Mouse (Mus musculus): ENCODE data around the gene Mapk10. TPM values are rescaled to one million over a fixed set of nuclear protein-coding genes. Genes with fewer than 3 reads are reported as not detected.
"Not testable (repeated sequence)": the region's sequence is repeated elsewhere in the genome, so short reads cannot be mapped to it uniquely, and the experiment has no call there.

Mapk10 gene
- total RNA-seq, 2 experiments from 2014 or later = 28.0 to 28.9 TPM

DNA sequence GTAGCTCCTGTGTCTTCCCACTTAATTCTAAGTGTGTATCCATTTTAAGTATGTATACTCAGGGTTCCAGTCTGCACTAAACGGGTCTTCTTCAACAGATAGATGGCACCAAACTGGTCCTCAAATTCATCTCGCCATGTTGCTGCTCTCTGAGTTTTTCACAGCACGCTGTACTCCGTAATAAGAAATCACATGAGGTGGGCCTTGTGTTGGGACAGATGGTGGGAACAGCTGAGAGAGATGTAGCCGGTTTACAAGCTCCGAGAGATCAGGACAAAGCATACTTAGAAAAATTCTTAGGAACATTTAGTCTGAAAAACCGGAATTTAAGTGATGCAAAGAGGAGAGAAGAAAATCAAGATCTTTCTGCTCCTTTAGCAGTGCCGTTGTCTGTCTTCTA lies 257.7 kb downstream of the Mapk10 start:
- DNase-seq = no peak

DNA sequence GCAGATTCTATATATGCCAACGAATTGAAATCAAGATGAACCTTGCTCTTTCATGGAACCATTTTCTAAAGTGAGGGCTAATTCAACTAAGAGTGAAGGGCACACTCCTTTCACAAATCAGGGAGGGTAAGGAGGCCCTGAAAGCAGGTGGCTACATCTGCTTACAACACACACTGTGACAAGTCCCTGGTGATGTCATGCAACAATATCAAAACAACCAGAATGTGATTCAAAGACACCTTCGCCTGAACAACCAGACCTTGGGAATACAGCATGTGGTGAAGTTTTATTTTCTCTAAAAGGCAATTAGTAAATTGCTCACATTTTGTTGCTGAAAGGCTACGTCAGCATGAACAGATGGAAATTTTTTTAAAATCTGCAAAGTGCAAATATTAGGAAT lies 258.2 kb downstream of the Mapk10 start:
- DNase-seq = no peak

DNA sequence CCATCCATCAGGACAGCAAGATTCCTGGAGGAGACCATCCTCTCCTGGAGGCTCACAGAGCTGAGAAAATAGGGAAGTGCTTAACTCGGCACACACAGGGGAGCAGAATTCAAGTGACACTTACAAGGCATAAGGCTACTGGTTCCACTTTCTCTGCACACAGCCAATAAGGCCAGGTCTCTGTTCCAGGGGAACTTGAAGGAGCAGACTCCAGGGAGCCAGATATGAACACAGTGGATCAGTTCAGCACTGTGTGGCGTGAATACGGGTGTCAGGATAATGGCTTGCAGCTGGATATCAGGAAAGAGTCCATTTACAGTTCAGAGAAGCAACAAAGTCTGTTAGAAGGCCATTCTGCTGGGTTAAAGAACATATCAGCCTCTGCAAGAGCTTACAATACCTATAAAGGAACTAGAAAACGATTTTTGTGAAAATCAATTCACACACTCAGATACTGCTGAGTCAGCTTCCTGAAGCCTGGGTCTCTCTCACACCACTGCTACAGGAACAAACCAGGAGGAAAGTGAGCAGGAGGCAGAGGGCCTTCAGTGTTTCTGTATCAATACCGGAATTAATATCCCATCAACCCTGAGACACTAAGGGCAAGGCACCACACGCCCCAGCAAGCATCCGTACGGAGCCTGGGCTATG lies 263.9 kb downstream of the Mapk10 start:
- DNase-seq = peak; percentile 17

DNA sequence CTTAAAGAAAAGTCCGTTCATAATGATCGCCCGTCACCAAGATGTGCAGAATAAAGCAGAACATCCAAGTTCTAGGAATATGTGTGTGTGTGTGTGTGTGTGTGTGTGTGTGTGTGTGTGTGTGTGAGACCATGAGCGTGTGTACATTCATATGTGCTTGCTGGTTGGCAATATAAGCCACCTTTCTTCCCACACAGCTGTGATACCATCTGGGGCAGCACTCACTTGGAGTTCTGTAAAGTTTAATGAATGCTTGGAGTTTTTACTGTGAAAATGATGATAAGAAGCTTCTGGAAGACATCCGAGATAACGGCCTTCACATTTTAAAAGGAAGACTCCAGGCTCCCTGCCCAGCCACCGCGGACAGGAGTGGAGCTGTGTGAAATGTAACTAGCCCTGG lies 264.5 kb downstream of the Mapk10 start:
- DNase-seq = no peak

DNA sequence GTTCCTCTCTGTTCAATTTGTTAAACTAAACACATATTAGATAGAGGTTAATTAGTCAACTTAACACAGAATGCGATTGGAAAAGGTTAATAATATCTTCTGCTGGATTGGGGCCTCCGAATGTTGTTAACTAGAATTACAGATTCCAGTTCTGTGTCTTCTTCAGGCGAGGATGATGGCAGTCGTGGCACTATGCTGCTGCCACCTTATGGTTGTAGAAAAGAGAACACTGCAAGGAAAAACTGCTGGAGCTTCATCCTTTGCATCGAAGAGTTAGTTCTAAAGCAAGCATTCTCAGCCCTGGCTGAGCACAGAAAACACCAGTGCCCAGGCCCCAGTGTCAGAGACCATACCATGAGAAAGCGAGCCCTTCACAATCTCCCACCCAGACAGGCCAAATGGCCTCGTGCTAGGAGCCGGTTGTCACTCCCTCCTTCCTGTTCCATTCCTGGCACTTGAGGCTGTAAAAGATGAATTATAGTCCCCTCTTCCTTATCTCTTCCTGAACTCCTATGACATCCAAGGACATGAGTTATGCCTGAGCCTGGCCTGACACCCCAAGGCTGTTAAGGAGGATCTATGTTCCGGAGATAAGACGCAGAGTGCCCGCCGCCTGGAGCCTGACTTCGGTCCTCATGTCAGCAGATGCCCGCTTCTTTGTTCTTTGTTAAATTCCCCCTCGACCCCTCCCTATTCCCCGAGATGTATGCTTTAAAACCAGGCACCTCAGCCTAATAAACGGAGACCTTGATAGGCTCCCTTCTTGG lies 267.1 kb downstream of the Mapk10 start:
- DNase-seq = not testable (repeated sequence)

DNA sequence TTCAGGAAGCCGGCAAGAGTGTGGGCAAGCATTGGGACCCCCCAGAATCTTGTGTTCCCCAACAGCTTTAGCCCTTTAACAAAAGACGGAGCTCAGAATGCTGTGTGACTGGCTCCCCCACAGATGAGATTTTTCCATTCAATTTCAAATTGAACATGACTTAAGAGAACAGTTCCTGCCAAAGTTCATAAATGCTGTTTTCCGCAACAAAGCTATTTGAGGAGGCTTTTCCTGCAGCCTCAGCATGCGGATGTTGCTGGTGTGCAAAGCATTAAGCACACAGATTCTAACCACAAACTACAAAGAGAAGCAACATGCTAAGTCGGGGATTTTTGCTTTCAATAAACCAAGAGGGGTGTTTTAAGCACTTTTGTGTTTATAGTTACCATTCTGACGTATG lies 281.0 kb downstream of the Mapk10 start:
- no peak for DNase-seq

DNA sequence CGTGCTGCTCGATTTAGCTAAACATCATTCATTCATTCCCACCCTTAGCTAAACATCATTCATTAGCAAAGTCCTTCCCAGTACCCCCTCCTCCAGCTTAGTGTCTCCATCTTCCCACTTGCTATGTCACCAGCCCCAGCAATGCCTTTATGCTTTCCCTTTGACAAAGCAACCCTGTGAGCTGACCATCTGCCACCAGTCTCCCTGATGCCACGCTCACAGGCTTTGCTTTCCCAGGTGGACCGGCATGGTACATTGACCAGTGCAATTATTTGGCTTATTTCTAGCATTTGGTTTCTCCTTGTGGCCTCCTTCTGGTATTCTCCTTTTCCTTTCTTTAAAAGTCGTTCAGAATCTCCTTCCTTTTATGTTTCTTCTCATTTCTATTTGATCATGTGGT lies 284.3 kb downstream of the Mapk10 start:
- no peak for DNase-seq

DNA sequence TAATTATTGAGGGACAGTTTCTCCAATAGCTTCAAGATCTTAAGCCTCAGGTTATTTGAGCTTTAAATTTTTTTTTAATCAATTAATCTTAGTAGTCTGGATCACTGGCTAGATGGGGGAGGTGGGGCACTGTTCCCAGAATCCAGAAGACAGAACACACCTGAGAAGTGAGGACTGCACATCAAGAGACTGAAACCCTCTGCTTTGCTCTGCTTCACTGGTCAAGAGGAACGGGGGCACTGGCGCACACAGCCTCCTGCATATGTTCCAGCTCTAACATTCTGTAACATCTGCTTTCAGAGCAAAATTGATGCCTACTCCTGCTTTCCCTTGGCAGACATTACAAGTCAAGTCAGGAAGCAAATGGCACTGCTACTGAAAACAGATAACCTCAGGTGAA lies 290.9 kb downstream of the Mapk10 start:
- DNase-seq = no peak

DNA sequence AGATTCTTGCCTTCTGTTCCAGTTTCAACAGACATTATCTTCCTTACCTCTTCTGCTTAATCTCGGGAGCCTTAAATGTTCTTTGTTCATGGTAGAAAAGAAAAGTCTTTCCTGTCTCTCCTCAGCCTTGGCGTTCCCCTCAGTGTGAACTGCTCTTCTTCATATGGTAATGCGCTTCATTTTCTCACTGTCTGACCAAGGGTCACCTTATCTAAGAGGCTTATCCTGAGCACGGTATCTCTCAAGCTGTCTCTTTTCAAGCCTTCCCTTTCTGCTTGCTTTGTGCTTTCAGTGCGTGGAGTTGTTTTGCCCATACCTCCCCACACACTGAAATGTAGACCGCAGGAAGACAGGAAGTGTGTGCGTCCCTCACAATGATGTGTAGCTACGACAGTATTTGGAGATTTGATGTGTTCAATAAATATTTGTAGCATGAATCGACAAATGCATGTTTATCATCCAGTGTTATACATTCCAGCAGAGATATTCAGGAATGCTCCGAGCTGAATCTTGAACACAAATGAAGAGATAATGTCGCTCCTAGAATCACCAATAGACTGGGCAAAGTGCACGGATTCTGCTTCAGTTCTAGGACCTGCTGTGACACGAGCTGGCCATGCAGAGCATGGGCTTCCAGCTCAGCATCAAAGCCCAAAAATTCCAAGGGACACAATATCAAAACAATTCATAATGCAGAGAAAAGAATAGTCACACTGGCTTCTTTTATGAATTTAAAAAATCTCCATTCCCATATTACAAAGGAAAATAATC lies 305.5 kb downstream of the Mapk10 start:
- no peak for DNase-seq

DNA sequence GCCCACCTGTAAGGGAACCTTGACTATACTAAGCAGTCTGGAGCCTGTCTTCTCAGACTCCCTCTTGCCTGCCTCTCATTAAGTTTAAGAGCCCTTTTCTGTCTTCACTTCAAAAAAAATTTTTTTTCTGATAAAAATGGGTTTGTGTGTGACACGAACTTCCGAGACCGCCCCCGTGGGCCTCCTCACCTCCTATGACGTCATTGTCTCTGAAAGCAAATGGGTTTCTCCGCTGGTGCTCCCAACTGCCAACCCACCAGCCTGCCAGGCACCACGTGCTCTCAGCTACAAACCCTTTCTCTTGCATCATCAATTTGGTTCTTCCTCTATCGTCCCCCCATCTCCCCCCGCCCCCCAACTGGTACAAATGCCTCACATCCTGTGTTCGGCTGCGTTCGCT lies 307.1 kb downstream of the Mapk10 start:
- no peak for DNase-seq

DNA sequence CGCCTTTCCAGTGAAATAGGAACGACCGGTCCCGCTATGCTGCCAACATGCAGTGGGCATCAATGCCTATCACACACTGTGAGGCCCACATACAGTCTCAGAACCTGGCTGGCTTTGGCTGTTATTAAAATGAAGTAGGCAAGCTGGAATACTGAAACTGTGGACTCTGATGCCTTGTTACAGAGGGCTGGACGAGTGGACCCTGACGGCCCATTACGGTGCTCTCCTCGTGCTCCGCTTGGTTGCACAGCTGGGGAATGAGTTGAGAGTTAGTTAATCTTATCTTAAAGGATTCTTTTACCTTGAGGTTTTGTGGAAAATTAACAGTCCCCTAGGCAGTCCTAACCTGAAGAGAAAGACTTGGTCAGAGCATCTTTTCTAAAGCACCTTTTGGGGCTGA lies 307.6 kb downstream of the Mapk10 start:
- DNase-seq = no peak

DNA sequence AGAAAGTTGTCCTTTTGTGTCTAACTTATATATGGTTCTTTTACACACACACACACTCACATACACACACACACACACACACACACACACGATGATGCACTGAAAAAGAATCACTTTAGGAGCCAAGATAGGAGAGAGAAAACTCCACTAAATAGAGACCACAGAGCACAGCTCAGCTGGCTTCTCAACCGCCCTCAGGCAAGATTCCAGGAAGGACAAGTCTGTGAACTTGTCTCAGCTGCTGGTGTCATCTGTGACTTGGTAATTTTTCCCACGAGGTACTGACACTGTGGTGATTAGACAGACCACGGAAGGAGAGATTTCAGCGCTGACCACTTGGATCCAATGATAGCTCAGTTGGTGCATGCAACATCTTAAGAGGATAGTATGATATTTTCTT lies 310.0 kb downstream of the Mapk10 start:
- no peak for DNase-seq

DNA sequence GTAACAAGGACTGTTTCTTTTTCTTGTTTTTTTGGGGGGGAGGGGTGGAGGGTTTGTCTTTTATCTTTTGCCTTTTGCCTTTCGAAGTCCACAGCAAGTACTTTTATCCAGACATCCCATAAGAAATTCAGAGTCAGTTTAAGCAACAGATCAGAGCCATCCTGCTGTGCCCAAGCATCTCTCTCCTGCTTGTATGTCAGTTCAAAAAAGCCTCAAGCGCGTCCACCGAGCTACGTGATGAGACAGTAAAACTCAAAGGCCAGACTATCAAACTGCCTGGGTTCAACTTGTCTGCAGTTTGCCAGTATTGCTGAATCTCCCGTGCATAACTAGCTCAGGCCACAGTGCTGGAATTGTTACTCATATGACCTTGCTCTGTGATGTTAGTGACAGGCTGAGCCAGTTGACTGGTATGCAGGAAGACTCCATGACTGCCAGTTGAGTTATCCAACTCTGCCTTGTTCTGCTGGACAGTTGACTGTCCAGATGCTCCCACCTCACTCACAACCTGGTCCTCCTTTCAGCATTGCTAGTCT lies 311.4 kb downstream of the Mapk10 start:
- no peak for DNase-seq

DNA sequence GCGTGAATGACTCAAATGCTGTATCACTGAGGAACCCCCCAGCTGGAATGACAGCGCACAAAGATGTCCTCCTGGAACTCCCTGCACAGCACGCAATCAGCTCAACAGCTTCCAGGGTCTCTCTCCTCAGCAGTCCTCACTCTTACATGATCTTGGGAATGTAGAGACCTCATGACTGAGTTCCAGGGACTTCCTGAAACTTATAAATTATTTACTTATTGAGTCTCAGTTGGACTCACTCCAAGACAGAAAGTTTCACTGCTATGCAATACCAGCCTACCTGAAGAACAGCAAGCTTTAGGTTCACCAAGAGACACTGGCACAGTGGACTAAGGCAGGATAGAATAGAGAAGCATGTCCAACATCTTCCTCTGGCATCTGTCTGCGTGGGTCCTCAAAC lies 312.8 kb downstream of the Mapk10 start:
- DNase-seq = no peak

DNA sequence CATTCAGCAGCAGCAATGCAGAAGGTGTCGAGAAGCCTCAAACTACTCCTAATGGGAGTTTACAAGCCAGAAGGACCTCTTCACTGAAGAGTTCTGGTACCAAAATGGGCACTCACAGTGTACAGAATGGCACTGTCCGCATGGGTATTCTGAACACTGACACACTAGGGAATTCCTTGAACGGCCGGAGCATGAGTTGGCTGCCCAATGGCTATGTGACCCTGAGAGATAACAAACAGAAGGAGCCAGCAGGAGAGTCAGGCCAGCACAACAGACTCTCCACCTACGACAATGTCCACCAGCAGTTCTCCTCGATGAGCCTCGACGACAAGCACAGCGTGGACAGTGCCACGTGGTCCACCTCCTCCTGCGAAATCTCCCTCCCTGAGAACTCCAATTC lies 318.9 kb downstream of the Mapk10 start:
- DNase-seq = no peak

DNA sequence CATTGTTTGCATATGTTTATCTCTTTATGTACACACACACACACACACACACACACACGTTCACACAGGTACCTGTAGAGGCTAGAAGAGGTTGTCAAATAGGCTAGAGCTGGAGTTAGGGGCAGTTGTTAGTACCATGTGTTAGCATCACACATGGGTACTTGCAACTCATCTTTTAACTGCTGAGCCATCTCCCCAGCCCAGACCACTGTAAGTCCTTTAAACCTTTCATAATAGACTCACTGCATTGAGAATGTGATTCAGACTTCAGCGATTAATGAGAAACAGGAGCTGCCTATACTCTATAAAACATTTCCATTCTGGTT lies 322.0 kb downstream of the Mapk10 start:
- no peak for DNase-seq

DNA sequence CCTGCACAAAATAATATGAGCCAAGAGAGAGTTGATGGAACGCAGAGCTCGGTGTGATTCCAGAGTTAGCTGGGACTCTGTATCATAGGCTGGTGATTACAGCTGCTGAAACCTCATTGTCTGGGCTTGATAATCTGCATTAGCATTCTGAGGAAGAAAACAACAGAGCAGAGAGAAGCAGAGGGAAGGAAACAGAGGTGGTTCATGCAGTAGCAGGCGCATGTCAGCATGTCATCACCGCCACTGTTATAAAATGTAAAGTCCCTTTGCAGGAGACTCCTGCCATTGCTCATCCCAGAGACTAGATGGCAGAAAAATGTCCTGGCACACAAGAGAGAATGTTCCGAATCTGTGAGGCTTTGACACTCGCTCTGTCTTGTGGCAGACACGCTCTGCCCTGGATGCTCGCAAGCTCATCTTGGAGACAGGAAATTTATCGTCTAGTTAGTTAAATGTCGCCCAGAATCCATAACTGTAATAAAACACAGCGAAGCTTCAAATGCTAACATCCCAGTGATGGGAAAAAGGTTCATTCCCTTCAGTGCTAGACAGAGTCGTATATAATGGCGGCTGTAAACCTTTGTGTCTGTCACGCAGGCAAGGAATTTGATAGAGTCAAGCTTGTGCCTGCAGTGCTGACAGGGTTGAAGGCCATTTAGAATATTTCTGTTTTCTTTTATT lies 322.5 kb downstream of the Mapk10 start:
- DNase-seq = no peak

DNA sequence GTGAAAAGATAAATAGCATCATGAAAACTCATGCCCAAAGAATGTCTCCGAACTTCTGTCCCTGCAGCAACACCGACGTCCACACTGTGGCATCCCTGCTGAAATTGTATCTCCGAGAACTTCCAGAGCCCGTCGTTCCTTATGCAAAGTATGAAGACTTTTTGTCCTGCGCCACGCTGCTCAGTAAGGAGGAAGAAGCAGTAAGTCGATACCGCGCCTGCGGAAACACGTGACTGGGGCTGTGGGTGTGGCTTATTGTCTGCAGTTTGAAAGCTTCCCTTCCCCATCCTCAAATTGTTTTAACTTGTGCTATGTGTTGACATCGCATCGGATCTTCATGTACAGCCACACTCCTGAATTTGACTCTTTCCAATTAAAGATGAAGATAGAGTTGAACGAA lies 335.5 kb downstream of the Mapk10 start:
- no peak for DNase-seq

DNA sequence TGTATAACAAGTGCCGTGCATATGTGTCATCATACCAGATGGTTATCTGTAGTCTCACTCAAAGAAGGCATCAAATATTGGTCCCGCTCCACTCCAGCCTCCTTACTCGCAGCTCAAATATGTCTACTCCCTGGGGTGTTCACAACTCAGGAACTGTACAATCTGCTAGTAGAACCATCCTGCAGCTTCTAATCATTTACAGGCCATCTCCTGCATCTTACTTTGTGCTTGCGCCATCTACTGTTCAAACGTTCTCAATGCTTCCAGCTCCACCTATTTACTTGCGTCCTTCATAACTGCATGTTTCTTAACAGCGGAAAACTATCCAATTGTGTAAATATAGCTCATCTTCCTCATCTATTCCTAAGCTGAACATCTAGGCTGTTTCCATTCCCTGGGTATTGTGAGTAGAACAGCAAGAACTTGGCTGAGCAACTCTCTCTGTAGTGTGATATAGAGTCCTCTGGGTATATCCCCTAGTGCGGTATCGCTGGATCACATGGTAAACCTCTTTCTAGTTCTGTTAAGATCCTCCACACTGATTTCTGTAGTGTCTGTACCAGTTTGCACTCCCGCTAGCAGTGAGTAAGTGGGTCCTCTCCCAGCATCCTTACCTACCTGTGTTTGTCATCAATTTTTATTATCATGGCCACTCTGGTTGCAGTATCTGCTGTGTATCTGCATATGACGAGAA lies 336.4 kb downstream of the Mapk10 start:
- peak; percentile 68 for DNase-seq

DNA sequence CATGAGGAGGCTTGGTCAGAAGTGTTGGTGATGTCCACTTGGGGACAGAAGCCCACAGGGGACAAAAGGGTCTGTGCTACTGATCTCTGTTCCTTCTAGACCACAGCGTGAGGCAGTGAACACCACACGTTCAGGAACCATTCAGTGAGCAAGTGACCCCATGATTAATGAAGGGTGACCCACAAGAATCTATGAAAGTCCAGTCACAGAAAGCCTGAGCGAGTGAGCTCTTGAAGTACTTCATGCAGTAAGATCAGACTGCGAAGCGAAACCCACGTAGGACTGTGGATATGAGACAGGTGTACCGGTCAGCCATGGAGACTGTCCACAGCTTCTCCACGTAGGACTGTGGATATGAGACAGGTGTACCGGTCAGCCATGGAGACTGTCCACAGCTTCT lies 338.1 kb downstream of the Mapk10 start:
- not testable (repeated sequence) for DNase-seq

DNA sequence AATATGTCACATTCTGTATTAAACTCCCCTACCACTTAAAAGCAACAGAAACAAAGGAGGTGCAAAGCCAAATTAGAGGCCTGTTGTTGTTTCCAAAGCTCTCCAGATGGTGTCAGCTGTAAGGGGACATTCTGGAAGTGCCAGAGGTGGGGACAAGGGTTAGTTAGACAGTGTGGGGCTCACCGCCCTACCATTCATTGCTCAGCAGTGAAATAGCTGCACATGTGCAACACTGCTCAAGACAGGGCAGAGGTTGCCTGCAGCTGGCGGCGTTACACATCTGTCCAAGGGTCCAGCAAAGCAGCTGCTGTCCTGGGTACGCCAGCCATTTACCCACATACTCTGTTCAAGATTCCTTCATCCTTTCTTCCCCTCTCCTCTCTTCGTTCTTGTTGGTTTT lies 342.9 kb downstream of the Mapk10 start:
- no peak for DNase-seq

DNA sequence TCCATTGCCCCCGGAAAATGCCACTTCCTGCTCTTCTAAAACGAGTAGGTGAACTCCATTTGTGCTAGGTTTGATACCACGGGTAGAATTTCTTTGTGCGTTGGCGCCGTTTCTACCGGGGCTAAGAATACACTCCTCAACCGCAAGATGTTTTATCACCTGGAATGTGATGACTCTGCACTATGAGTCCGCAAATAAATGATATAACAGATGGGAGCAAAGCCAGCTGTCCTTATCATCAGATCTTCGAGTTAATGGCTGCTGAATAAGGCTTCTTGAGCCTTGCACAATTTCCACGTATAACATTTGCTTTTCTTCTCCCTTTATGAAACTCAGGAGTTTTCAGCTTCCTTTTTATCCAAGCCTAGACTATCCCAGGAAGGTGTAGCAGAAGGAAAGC lies 351.4 kb downstream of the Mapk10 start:
- DNase-seq = no peak

Measured in heart, postnatal 4 days (tissue).